Mouse (Mus musculus): ENCODE results near the gene Gnptab. TPM values are rescaled to one million over a fixed set of nuclear protein-coding genes. Genes with fewer than 3 reads are reported as not detected.
A peak's percentile ranks its signal among the peaks of the same experiment; 100 is the strongest.

Gene Gnptab
- 15.9 and 16.3 TPM in 2 replicates for polyA plus RNA-seq (2015; fragmentation: Nextera tagmentation; extraction: Ambion mirVana)

GRCm38 (mm10) chr10:88379013-88379885 lies at the start of gene Gnptab, which contains the start of gene Dram1:
Gnptab (plus strand) TSS chr10:88379132.
Dram1 (minus strand) TSS chr10:88379080.
- H3K9me3 ChIP-seq, result no peaks in the 10 kb centered on the region

GRCm38 (mm10) chr10:88330695-88331094 lies 48.2 kb upstream of the Gnptab start:
- Histone ChIP-seq H3K4me1 (replicated peaks) (no peaks in the 10 kb centered on the region), H3K9me3 (no peaks in the 10 kb centered on the region), H3K9ac (no peak overlapping the region), H3K27me3 (replicated peaks) (no peaks in the 10 kb centered on the region), H3K36me3 (no peaks in the 10 kb centered on the region), H3K4me3 (replicated peaks) (no peak overlapping the region), H3K4me2 (replicated peaks) (no peak overlapping the region), H3K27ac (no peak overlapping the region)
- WGBS, result 24% methylated on average over 5 of the region's 5 CpGs
- no peak for ATAC-seq

More at GRCm38 (mm10) chr10:88379013-88379885, at the start of gene Gnptab, which contains the start of gene Dram1:
- Histone ChIP-seq H3K4me1 (replicated peaks) (peaks cover 16% of the 10 kb centered on the region), H3K36me3 (no peaks in the 10 kb centered on the region), H3K27ac (peak within 1 kb of the TSS; percentile 78), H3K4me2 (replicated peaks) (peak within 1 kb of the TSS; percentile 92), H3K27me3 (replicated peaks) (no peaks in the 10 kb centered on the region), H3K4me3 (replicated peaks) (peak within 1 kb of the TSS; percentile 87), H3K9ac (peak within 1 kb of the TSS; percentile 75)
- ATAC-seq, result peak; percentile 90
- 1% methylated on average over 78 of the region's 87 CpGs for WGBS

GRCm38 (mm10) chr10:88340660-88341059 lies 38.3 kb upstream of the Gnptab start:
- ATAC-seq, result no peak
- no peak overlapping the region for H3K27ac ChIP-seq
- H3K9me3 ChIP-seq, result no peaks in the 10 kb centered on the region
- no peaks in the 10 kb centered on the region for H3K4me1 ChIP-seq (replicated peaks)
- no peak overlapping the region for H3K4me2 ChIP-seq (replicated peaks)
- no peak overlapping the region for H3K4me3 ChIP-seq (replicated peaks)
- H3K9ac ChIP-seq, result no peak overlapping the region
- no peaks in the 10 kb centered on the region for H3K27me3 ChIP-seq (replicated peaks)
- WGBS, result 89% methylated on average over 9 of the region's 9 CpGs
- H3K36me3 ChIP-seq, result no peaks in the 10 kb centered on the region

GRCm38 (mm10) chr10:88341368-88341767 lies 37.6 kb upstream of the Gnptab start:
- no peaks in the 10 kb centered on the region for H3K4me1 ChIP-seq (replicated peaks)
- no peaks in the 10 kb centered on the region for H3K9me3 ChIP-seq
- H3K9ac ChIP-seq, result no peak overlapping the region
- H3K27ac ChIP-seq, result no peak overlapping the region
- H3K27me3 ChIP-seq (replicated peaks), result no peaks in the 10 kb centered on the region
- ATAC-seq, result peak; percentile 65
- no peak overlapping the region for H3K4me2 ChIP-seq (replicated peaks)
- no peaks in the 10 kb centered on the region for H3K36me3 ChIP-seq
- 72% methylated on average over 6 of the region's 6 CpGs for WGBS
- no peak overlapping the region for H3K4me3 ChIP-seq (replicated peaks)

- Histone ChIP-seq H3K9ac (no peak overlapping the region), H3K4me2 (replicated peaks) (no peak overlapping the region), H3K4me1 (replicated peaks) (no peaks in the 10 kb centered on the region), H3K27ac (no peak overlapping the region), H3K4me3 (replicated peaks) (no peak overlapping the region), H3K36me3 (no peaks in the 10 kb centered on the region), H3K9me3 (no peaks in the 10 kb centered on the region), H3K27me3 (replicated peaks) (no peaks in the 10 kb centered on the region)
- 69% methylated on average over 11 of the region's 11 CpGs for WGBS
- no peak for ATAC-seq
Observed at GRCm38 (mm10) chr10:88345899-88346401, 33.0 kb upstream of the Gnptab start.

- H3K27me3 ChIP-seq (replicated peaks), result no peaks in the 10 kb centered on the region
- H3K9me3 ChIP-seq, result no peaks in the 10 kb centered on the region
- no peaks in the 10 kb centered on the region for H3K36me3 ChIP-seq
- no peak overlapping the region for H3K4me3 ChIP-seq (replicated peaks)
- H3K27ac ChIP-seq, result no peak overlapping the region
- WGBS, result 77% methylated on average over 12 of the region's 12 CpGs
- ATAC-seq, result no peak
- H3K9ac ChIP-seq, result no peak overlapping the region
- no peaks in the 10 kb centered on the region for H3K4me1 ChIP-seq (replicated peaks)
- no peak overlapping the region for H3K4me2 ChIP-seq (replicated peaks)
Observed at GRCm38 (mm10) chr10:88346454-88347245, 32.3 kb upstream of the Gnptab start.

- Histone ChIP-seq H3K4me3 (replicated peaks) (no peak overlapping the region), H3K9me3 (no peaks in the 10 kb centered on the region), H3K9ac (no peak overlapping the region), H3K36me3 (no peaks in the 10 kb centered on the region), H3K4me1 (replicated peaks) (no peaks in the 10 kb centered on the region), H3K4me2 (replicated peaks) (no peak overlapping the region), H3K27me3 (replicated peaks) (no peaks in the 10 kb centered on the region), H3K27ac (no peak overlapping the region)
- WGBS, result 55% methylated on average over 8 of the region's 8 CpGs
- no peak for ATAC-seq
Observed at GRCm38 (mm10) chr10:88349800-88350199, 29.1 kb upstream of the Gnptab start.

GRCm38 (mm10) chr10:88350687-88351086 lies 28.2 kb upstream of the Gnptab start:
- no peak for ATAC-seq
- Histone ChIP-seq H3K27me3 (replicated peaks) (no peaks in the 10 kb centered on the region), H3K36me3 (no peaks in the 10 kb centered on the region), H3K4me2 (replicated peaks) (no peak overlapping the region), H3K9ac (no peak overlapping the region), H3K4me3 (replicated peaks) (no peak overlapping the region), H3K9me3 (no peaks in the 10 kb centered on the region), H3K4me1 (replicated peaks) (no peaks in the 10 kb centered on the region), H3K27ac (no peak overlapping the region)
- WGBS, result 77% methylated on average over 2 of the region's 2 CpGs

GRCm38 (mm10) chr10:88351411-88352103 lies 27.4 kb upstream of the Gnptab start:
- 68% methylated on average over 5 of the region's 5 CpGs for WGBS
- no peak for ATAC-seq

GRCm38 (mm10) chr10:88352549-88352948 lies 26.4 kb upstream of the Gnptab start:
- no peaks in the 10 kb centered on the region for H3K27me3 ChIP-seq (replicated peaks)
- peaks cover 6% of the 10 kb centered on the region; the same call in 1 of the 2 replicates for H3K4me1 ChIP-seq (replicated peaks)
- H3K4me2 ChIP-seq (replicated peaks), result no peak overlapping the region
- H3K36me3 ChIP-seq, result no peaks in the 10 kb centered on the region
- WGBS, result 71% methylated on average over 2 of the region's 2 CpGs
- H3K27ac ChIP-seq, result no peak overlapping the region
- ATAC-seq, result no peak
- no peaks in the 10 kb centered on the region for H3K9me3 ChIP-seq
- H3K4me3 ChIP-seq (replicated peaks), result no peak overlapping the region
- no peak overlapping the region for H3K9ac ChIP-seq

More at GRCm38 (mm10) chr10:88351411-88352103, 27.4 kb upstream of the Gnptab start:
- H3K9me3 ChIP-seq, result no peaks in the 10 kb centered on the region
- H3K4me1 ChIP-seq (replicated peaks), result peaks cover 3% of the 10 kb centered on the region; the same call in 1 of the 2 replicates
- no peak overlapping the region for H3K9ac ChIP-seq
- no peak overlapping the region for H3K4me3 ChIP-seq (replicated peaks)
- no peak overlapping the region for H3K27ac ChIP-seq
- H3K36me3 ChIP-seq, result no peaks in the 10 kb centered on the region
- H3K4me2 ChIP-seq (replicated peaks), result no peak overlapping the region
- H3K27me3 ChIP-seq (replicated peaks), result no peaks in the 10 kb centered on the region

- ATAC-seq, result peak; percentile 57
- H3K4me2 ChIP-seq (replicated peaks), result no peak overlapping the region
Observed at GRCm38 (mm10) chr10:88354599-88354998, 24.3 kb upstream of the Gnptab start.

More at GRCm38 (mm10) chr10:88354599-88354998, 24.3 kb upstream of the Gnptab start:
- Histone ChIP-seq H3K4me1 (replicated peaks) (peaks cover 6% of the 10 kb centered on the region; the same call in 1 of the 2 replicates), H3K4me3 (replicated peaks) (no peak overlapping the region), H3K36me3 (no peaks in the 10 kb centered on the region), H3K9ac (no peak overlapping the region), H3K27me3 (replicated peaks) (no peaks in the 10 kb centered on the region), H3K27ac (no peak overlapping the region), H3K9me3 (no peaks in the 10 kb centered on the region)
- WGBS, result 55% methylated on average over 5 of the region's 5 CpGs
